Mouse (Mus musculus) limb, embryonic 14.5 days (tissue): ENCODE measurements around the gene Dok4. TPM values are rescaled to one million over a fixed set of nuclear protein-coding genes. Genes with fewer than 3 reads are reported as not detected.
"Not testable (repeated sequence)": the region's sequence is repeated elsewhere in the genome, so short reads cannot be mapped to it uniquely, and the experiment has no call there.

ENCODE experiments used
- ATAC-seq: fragments of 200-750 bp; cut with Nextera tagmentation; 2 replicates; pipeline ENCODE4 v1.8.0; 2017; ENCODE audit warnings: low read depth, moderate number of reproducible peaks, moderate TSS enrichment; ENCODE audit not compliant: low FRiP score
- DNase-seq: peaks from one replicate; pipeline ENCODE4 v3.0.0-alpha.2; 2015; ENCODE audit warnings: low spot score
- H3K27ac ChIP-seq: fragments of 300-500 bp; sonication (generic); replicated peaks from 2 replicates; pipeline ENCODE4 v1.5.1; 2014; ENCODE audit warnings: low read depth, mild to moderate bottlenecking, low read length, moderate library complexity, mixed read lengths
- H3K27me3 ChIP-seq: fragments of 300-500 bp; sonication (generic); 2 replicates; pipeline ENCODE4 v1.6.1; 2014; ENCODE audit warnings: low read length, mixed read lengths; ENCODE audit not compliant: control insufficient read depth, insufficient read depth
- H3K36me3 ChIP-seq: fragments of 300-500 bp; sonication (generic); 2 replicates; pipeline ENCODE4 v1.6.1; 2014; ENCODE audit warnings: mild to moderate bottlenecking, low read length, moderate library complexity, mixed read lengths; ENCODE audit not compliant: control insufficient read depth, insufficient read depth
- H3K4me1 ChIP-seq: fragments of 300-500 bp; sonication (generic); 2 replicates; pipeline ENCODE4 v1.6.1; 2014; ENCODE audit warnings: antibody characterized with exemption, low read length, mixed read lengths; ENCODE audit not compliant: control insufficient read depth, insufficient read depth
- H3K4me2 ChIP-seq: fragments of 300-500 bp; sonication (generic); replicated peaks from 2 replicates; pipeline ENCODE4 v1.6.1; 2014; ENCODE audit warnings: low read depth, mild to moderate bottlenecking, low read length, moderate library complexity; ENCODE audit not compliant: severe bottlenecking
- H3K4me3 ChIP-seq: fragments of 300-500 bp; sonication (generic); replicated peaks from 2 replicates; pipeline ENCODE4 v1.5.1; 2014; ENCODE audit warnings: low read length
- H3K9ac ChIP-seq: fragments of 300-500 bp; sonication (generic); 2 replicates; pipeline ENCODE4 v1.6.1; 2014; ENCODE audit warnings: mild to moderate bottlenecking, low read depth, low read length, moderate library complexity; ENCODE audit not compliant: severe bottlenecking
- H3K9me3 ChIP-seq: fragments of 300-500 bp; sonication (generic); 2 replicates; pipeline ENCODE4 v1.6.1; 2016; ENCODE audit warnings: low read length; ENCODE audit not compliant: control insufficient read depth
- POLR2A ChIP-seq: fragments of 200-500 bp; IDR thresholded peaks from 2 replicates; pipeline ENCODE4 v1.8.0; 2012; ENCODE audit warnings: inconsistent platforms, mild to moderate bottlenecking, moderate library complexity, borderline replicate concordance; ENCODE audit not compliant: insufficient read depth, insufficient read length; ENCODE audit errors: extremely low read depth
- WGBS: fragments of 180-500 bp; shearing (Covaris S2); extraction: QIAGEN DNeasy Blood & Tissue Kit; methylation state at CpG from one replicate; pipeline ENCODE4 v1.1.7; 2014; 5-methylcytosine and 5-hydroxymethylcytosine counted together
- polyA plus RNA-seq, 2 experiments: library from polyadenylated mRNA; depleted of rRNA in 1 of 2; stranded (reverse) in 1 of 2; unstranded in 1 of 2; fragments of >200 nt; fragmentation: Nextera tagmentation in 1 of 2; extraction: Ambion mirVana in 1 of 2; gene quantifications; 2 replicates each; pipeline versions ENCODE4 v1.2.1 to v1.2.3; 2012 to 2014

The Dok4 gene
- polyA plus RNA-seq, 2 experiments, result 23.3 to 29.1 TPM

- Histone ChIP-seq H3K9me3 (no peaks in the 10 kb centered on the region), H3K27me3 (no peaks in the 10 kb centered on the region), H3K4me1 (no peaks in the 10 kb centered on the region), H3K36me3 (peaks cover 78% of the 10 kb centered on the region), H3K9ac (no peak overlapping the region), H3K4me2 (no peak overlapping the region), H3K27ac (no peak overlapping the region), H3K4me3 (no peak overlapping the region)
- no peak for ATAC-seq
- TF ChIP-seq POLR2A, result no peak
- 89% methylated on average over 5 of the region's 5 CpGs for WGBS
- no peak for DNase-seq
Observed at GRCm38 (mm10) chr8:94850049-94850448, 26.1 kb downstream of the Dok4 start.

GRCm38 (mm10) chr8:94841183-94841582 is 34.9 kb downstream of the Dok4 start:
- Histone ChIP-seq H3K9me3 (no peaks in the 10 kb centered on the region), H3K36me3 (peaks cover 33% of the 10 kb centered on the region), H3K27ac (no peak overlapping the region), H3K27me3 (no peaks in the 10 kb centered on the region), H3K4me2 (no peak overlapping the region), H3K4me1 (peaks cover 8% of the 10 kb centered on the region; the same call in 1 of the 2 replicates), H3K4me3 (no peak overlapping the region), H3K9ac (no peak overlapping the region)
- DNase-seq, result no peak
- ATAC-seq, result no peak
- TF ChIP-seq POLR2A, result no peak
- 44% methylated on average over 2 of the region's 2 CpGs for WGBS

- H3K9me3 ChIP-seq, result no peaks in the 10 kb centered on the region
- ATAC-seq (peak; percentile 38), DNase-seq (peak; percentile 24)
- peak overlapping the region; percentile 93 for H3K9ac ChIP-seq
- H3K36me3 ChIP-seq, result peaks cover 7% of the 10 kb centered on the region; the same call in 1 of the 2 replicates
- H3K4me3 ChIP-seq, result peak overlapping the region; percentile 94
- no peaks in the 10 kb centered on the region for H3K27me3 ChIP-seq
- peak overlapping the region; percentile 66 for H3K4me2 ChIP-seq
- no peak for TF ChIP-seq POLR2A
- H3K27ac ChIP-seq, result peak overlapping the region; percentile 91
- under 1% methylated on average over 24 of the region's 24 CpGs for WGBS
- peaks cover 8% of the 10 kb centered on the region; the same call in 1 of the 2 replicates for H3K4me1 ChIP-seq
Observed at GRCm38 (mm10) chr8:94838600-94838999, 37.5 kb downstream of the Dok4 start.

GRCm38 (mm10) chr8:94837662-94838574 is 38.2 kb downstream of the Dok4 start, which contains the start of the genes Coq9 and Ciapin1:
Coq9 (plus strand) TSS chr8:94838321.
Ciapin1 (minus strand) TSS chr8:94838358.
- TF ChIP-seq POLR2A, result 0 out of 2 replicates have a peak, but pooled peaks have one; percentile 89
- peak within 1 kb of the TSS; percentile 94 for H3K4me3 ChIP-seq
- H3K9me3 ChIP-seq, result no peaks in the 10 kb centered on the region
- peak within 1 kb of the TSS; percentile 66 for H3K4me2 ChIP-seq
- H3K4me1 ChIP-seq, result peaks cover 8% of the 10 kb centered on the region; the same call in 1 of the 2 replicates
- peak within 1 kb of the TSS; percentile 91 for H3K27ac ChIP-seq
- no peaks in the 10 kb centered on the region for H3K27me3 ChIP-seq
- DNase-seq, result peak; percentile 93
- ATAC-seq, result peak; percentile 98
- under 1% methylated on average over 77 of the region's 82 CpGs for WGBS
- peaks cover 3% of the 10 kb centered on the region; the same call in 1 of the 2 replicates for H3K36me3 ChIP-seq
- peak within 1 kb of the TSS; percentile 93 for H3K9ac ChIP-seq

GRCm38 (mm10) chr8:94836456-94837240 is 39.5 kb downstream of the Dok4 start:
- 67% methylated on average over 11 of the region's 11 CpGs for WGBS
- Histone ChIP-seq H3K27ac (no peak overlapping the region), H3K9ac (0 out of 2 replicates have a peak overlapping the region, but pooled peaks have one; percentile 93), H3K4me2 (peak overlapping the region; percentile 66), H3K9me3 (no peaks in the 10 kb centered on the region), H3K36me3 (peaks cover 3% of the 10 kb centered on the region), H3K4me1 (peaks cover 8% of the 10 kb centered on the region; the same call in 1 of the 2 replicates), H3K27me3 (no peaks in the 10 kb centered on the region), H3K4me3 (no peak overlapping the region)
- ATAC-seq, result no peak
- TF ChIP-seq POLR2A, result no peak
- no peak for DNase-seq

- WGBS, result 95% methylated on average over 13 of the region's 13 CpGs
- not testable (repeated sequence) for H3K9me3 ChIP-seq, H3K4me1 ChIP-seq, H3K4me3 ChIP-seq, H3K27me3 ChIP-seq, ATAC-seq, H3K9ac ChIP-seq, H3K27ac ChIP-seq, H3K36me3 ChIP-seq, H3K4me2 ChIP-seq, DNase-seq
Observed at GRCm38 (mm10) chr8:94835751-94836150, 40.4 kb downstream of the Dok4 start.

- not testable (repeated sequence) for ATAC-seq, H3K9me3 ChIP-seq, DNase-seq, H3K9ac ChIP-seq, H3K27ac ChIP-seq, H3K4me2 ChIP-seq, H3K4me1 ChIP-seq, H3K27me3 ChIP-seq, H3K4me3 ChIP-seq
- 78% methylated on average over 7 of the region's 7 CpGs for WGBS
- H3K36me3 ChIP-seq, result peaks cover 16% of the 10 kb centered on the region
Observed at GRCm38 (mm10) chr8:94833901-94834405, 42.2 kb downstream of the Dok4 start.
